Mouse (Mus musculus) heart, adult 2 months (tissue): ENCODE measurements at regions not wholly inside any gene's neighbourhood (a gene's known extent, or its start where the extent isn't known, plus 50 kb on each side); places are given as distances from the start of the nearest gene placed in this dataset.

Experiments used
- CTCF ChIP-seq: fragments of 200-600 bp; IDR thresholded peaks from 2 replicates; pipeline ENCODE4 v1.8.1; 2022; ENCODE audit warnings: antibody characterized with exemption, mild to moderate bottlenecking, moderate library complexity
- EP300 ChIP-seq: fragments of 200-500 bp; IDR thresholded peaks from 2 replicates; pipeline ENCODE4 v1.6.1; 2011; ENCODE audit warnings: low read depth, low read length, control low read depth; ENCODE audit not compliant: insufficient read depth

DNA sequence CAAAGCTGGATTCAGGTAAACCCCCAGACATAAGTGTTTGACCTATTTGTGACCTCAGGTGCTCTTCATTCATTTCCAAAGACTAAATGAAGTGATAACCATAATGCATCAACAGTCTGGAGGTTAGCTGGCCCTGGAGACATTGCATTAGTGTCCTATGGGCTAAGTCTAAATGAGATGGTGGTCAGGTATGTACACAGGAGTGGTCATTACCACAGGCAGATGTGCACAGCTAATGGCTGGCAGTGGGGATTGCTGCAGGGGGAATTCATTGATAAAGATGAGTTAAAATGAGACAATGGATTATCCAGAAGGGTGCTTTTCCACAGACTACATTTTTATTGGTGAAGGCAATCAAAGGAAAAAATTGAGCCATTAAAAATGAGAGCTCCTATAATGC is 114.2 kb upstream of the Fam92a start:
- TF ChIP-seq CTCF (no peak), EP300 (no peak)
